Mouse (Mus musculus): ENCODE measurements around the gene Neu1. TPM values are rescaled to one million over a fixed set of nuclear protein-coding genes. Genes with fewer than 3 reads are reported as not detected.

Neu1 gene
- polyA plus RNA-seq, 1 experiment: not detected

DNA sequence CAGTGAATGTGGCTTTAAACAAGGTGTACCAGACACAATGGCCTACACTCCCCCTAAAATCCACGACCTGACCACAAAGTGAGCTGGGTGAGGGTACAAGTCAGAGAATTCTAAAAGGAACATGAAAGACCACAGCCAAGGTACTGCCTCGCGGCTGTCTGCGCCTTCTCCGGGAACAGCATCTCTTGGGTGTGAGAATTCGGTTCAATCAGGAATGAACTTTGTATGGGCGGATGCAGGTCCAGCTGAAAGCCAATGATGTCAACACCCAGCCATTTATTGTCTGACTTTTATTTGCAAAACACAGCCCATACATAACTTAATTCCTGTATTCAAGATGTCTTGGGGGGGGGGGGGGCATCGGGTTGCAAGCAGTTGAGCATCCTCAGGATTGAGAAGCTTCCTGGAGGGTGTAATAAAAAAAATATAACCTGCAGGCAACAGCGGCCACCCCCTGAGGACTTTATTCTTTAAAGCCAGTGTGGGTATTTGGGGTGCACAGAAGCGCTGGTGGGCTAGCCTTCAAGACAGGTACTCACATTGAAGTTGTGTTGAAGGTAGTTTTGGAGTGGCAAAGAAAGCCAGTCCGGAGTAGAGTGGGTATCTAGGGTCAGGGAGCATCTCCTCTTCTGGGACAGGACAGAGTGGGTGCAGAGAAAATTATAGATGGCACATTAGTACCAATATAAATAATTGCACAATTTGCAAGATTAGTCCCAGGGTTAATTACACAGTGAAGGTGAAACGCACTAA, 37.8 kb upstream of the Neu1 start:
- Histone ChIP-seq H3K4me3 (ENCODE audit: insufficient read depth, low read depth, low read length) (no peak overlapping the region), H3K27ac (ENCODE audit: insufficient read depth, low read depth, low read length) (peak overlapping the region; percentile 97; the same call in 1 of the 2 replicates), H3K4me1 (ENCODE audit: control insufficient read depth, insufficient read depth, low read length) (peaks cover 17% of the 10 kb centered on the region)
- TF ChIP-seq CTCF (IDR thresholded peaks at IDR 0.05; ENCODE audit: insufficient read depth, low read depth, low read length): no peak
- TF ChIP-seq POLR2A (IDR thresholded peaks at IDR 0.05; ENCODE audit: insufficient read depth, low read depth, low read length): no peak
- 70% methylated on average over 12 of the region's 12 CpGs for WGBS

DNA sequence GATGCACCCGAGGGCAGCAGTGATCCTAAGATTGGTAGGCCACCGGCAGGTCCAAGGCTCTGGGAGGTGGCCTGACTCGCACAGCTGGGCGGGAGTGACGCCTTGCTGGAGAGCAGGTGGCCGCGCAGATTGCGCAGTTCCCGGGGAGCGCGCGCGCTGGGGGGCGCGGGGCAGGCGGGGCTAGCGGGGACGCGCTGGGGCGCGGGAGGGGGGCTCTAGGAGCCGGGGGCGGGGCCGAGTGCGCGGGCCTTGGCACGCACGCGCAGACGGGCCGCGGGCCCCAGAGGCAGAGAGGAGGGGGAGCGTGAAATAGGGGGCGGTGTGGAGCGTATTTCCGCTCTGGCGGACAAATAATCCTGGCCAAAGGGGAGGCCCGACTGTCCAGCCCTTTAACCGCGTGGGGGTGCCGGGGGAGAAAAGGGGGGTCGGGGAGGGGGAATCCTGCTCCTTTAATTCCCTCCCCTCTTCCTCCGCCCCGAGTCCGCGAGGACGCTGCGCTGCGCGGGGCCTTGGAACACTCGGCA, 36.9 kb upstream of the Neu1 start:
- peak overlapping the region; percentile 72 for H3K4me3 ChIP-seq (ENCODE audit: insufficient read depth, low read depth, low read length)
- peak overlapping the region; percentile 97 for H3K27ac ChIP-seq (ENCODE audit: insufficient read depth, low read depth, low read length)
- H3K4me1 ChIP-seq (ENCODE audit: control insufficient read depth, insufficient read depth, low read length): peaks cover 17% of the 10 kb centered on the region
- 0% methylated on average over 41 of the region's 51 CpGs for WGBS
- TF ChIP-seq CTCF (IDR thresholded peaks at IDR 0.05; ENCODE audit: insufficient read depth, low read depth, low read length) (no peak), POLR2A (IDR thresholded peaks at IDR 0.05; ENCODE audit: insufficient read depth, low read depth, low read length) (peak; percentile 89)

- Histone ChIP-seq H3K4me1 (ENCODE audit: control insufficient read depth, insufficient read depth, low read length) (peaks cover 21% of the 10 kb centered on the region), H3K4me3 (ENCODE audit: insufficient read depth, low read depth, low read length) (peak overlapping the region; percentile 72), H3K27ac (ENCODE audit: insufficient read depth, low read depth, low read length) (peak overlapping the region; percentile 39; the same call in 1 of the 2 replicates)
- TF ChIP-seq POLR2A (IDR thresholded peaks at IDR 0.05; ENCODE audit: insufficient read depth, low read depth, low read length): no peak; the same call in 1 of the 2 replicates
- 5% methylated on average over 49 of the region's 51 CpGs for WGBS
These were observed 36.1 kb upstream of the Neu1 start for GRCm38 (mm10) chr17:34894801-34895530.

GRCm38 (mm10) chr17:34895724-34896123, 35.3 kb upstream of the Neu1 start:
- Histone ChIP-seq H3K4me1 (ENCODE audit: control insufficient read depth, insufficient read depth, low read length) (peaks cover 21% of the 10 kb centered on the region), H3K4me3 (ENCODE audit: insufficient read depth, low read depth, low read length) (peak overlapping the region; percentile 72; the same call in 1 of the 2 replicates), H3K27ac (ENCODE audit: insufficient read depth, low read depth, low read length) (no peak overlapping the region)
- WGBS: 91% methylated on average over 15 of the region's 15 CpGs
- no peak for TF ChIP-seq CTCF (IDR thresholded peaks at IDR 0.05; ENCODE audit: insufficient read depth, low read depth, low read length)
- TF ChIP-seq POLR2A (IDR thresholded peaks at IDR 0.05; ENCODE audit: insufficient read depth, low read depth, low read length): no peak

GRCm38 (mm10) chr17:34896366-34896765, 34.7 kb upstream of the Neu1 start:
- Histone ChIP-seq H3K4me1 (ENCODE audit: control insufficient read depth, insufficient read depth, low read length) (peaks cover 21% of the 10 kb centered on the region), H3K4me3 (ENCODE audit: insufficient read depth, low read depth, low read length) (no peak overlapping the region), H3K27ac (ENCODE audit: insufficient read depth, low read depth, low read length) (no peak overlapping the region)
- TF ChIP-seq POLR2A (IDR thresholded peaks at IDR 0.05; ENCODE audit: insufficient read depth, low read depth, low read length) (no peak), CTCF (IDR thresholded peaks at IDR 0.05; ENCODE audit: insufficient read depth, low read depth, low read length) (no peak)
- 77% methylated on average over 17 of the region's 17 CpGs for WGBS

- H3K27ac ChIP-seq (ENCODE audit: insufficient read depth, low read depth, low read length): peak overlapping the region; percentile 87
- TF ChIP-seq POLR2A (IDR thresholded peaks at IDR 0.05; ENCODE audit: insufficient read depth, low read depth, low read length): no peak
- WGBS: 8% methylated on average over 10 of the region's 10 CpGs
- H3K4me1 ChIP-seq (ENCODE audit: control insufficient read depth, insufficient read depth, low read length): peaks cover 21% of the 10 kb centered on the region
- peak overlapping the region; percentile 99 for H3K4me3 ChIP-seq (ENCODE audit: insufficient read depth, low read depth, low read length)
These were observed 33.5 kb upstream of the Neu1 start for GRCm38 (mm10) chr17:34897373-34898159.

- H3K4me1 ChIP-seq (ENCODE audit: control insufficient read depth, insufficient read depth, low read length): peaks cover 21% of the 10 kb centered on the region
- H3K27ac ChIP-seq (ENCODE audit: insufficient read depth, low read depth, low read length): peak within 1 kb of the TSS; percentile 87
- peak within 1 kb of the TSS; percentile 99 for H3K4me3 ChIP-seq (ENCODE audit: insufficient read depth, low read depth, low read length)
- under 1% methylated on average over 43 of the region's 44 CpGs for WGBS
- TF ChIP-seq CTCF (IDR thresholded peaks at IDR 0.05; ENCODE audit: insufficient read depth, low read depth, low read length) (no peak), POLR2A (IDR thresholded peaks at IDR 0.05; ENCODE audit: insufficient read depth, low read depth, low read length) (peak; percentile 69)
These were observed 32.9 kb upstream of the Neu1 start, which contains the start of the genes C2 and Ehmt2 for GRCm38 (mm10) chr17:34898160-34898586. C2 (minus strand) TSS chr17:34898265. Ehmt2 (plus strand) TSS chr17:34898469.

- peaks cover 21% of the 10 kb centered on the region for H3K4me1 ChIP-seq (ENCODE audit: control insufficient read depth, insufficient read depth, low read length)
- H3K4me3 ChIP-seq (ENCODE audit: insufficient read depth, low read depth, low read length): peak overlapping the region; percentile 99
- no peak overlapping the region for H3K27ac ChIP-seq (ENCODE audit: insufficient read depth, low read depth, low read length)
- no peak for TF ChIP-seq CTCF (IDR thresholded peaks at IDR 0.05; ENCODE audit: insufficient read depth, low read depth, low read length)
- no peak for TF ChIP-seq POLR2A (IDR thresholded peaks at IDR 0.05; ENCODE audit: insufficient read depth, low read depth, low read length)
- 0% methylated on average over 26 of the region's 47 CpGs for WGBS
These were observed 32.4 kb upstream of the Neu1 start for GRCm38 (mm10) chr17:34898706-34899052.
